Mouse (Mus musculus) retina, embryonic 14.5 days (tissue): Measurements from ENCODE around the gene Nsun7.
"Not testable (repeated sequence)": the region's sequence is repeated elsewhere in the genome, so short reads cannot be mapped to it uniquely, and the experiment has no call there.

Experiments
- DNase-seq: peaks from one replicate; pipeline ENCODE4 v3.0.0-alpha.2; 2015; ENCODE audit warnings: low spot score

Nsun7 gene

GRCm38 (mm10) chr5:66259756-66260448 is at the start of gene Nsun7:
Nsun7 (plus strand) TSS chr5:66259897.
- DNase-seq, result peak; percentile 77

- no peak for DNase-seq
Observed at GRCm38 (mm10) chr5:66214395-66214935, 45.2 kb upstream of the Nsun7 start.

- no peak for DNase-seq
Observed at GRCm38 (mm10) chr5:66215569-66216277, 44.0 kb upstream of the Nsun7 start.

- no peak for DNase-seq
Observed at GRCm38 (mm10) chr5:66219692-66220091, 40.0 kb upstream of the Nsun7 start.

- DNase-seq, result no peak
Observed at GRCm38 (mm10) chr5:66220620-66221019, 39.1 kb upstream of the Nsun7 start.

GRCm38 (mm10) chr5:66222916-66223315 is 36.8 kb upstream of the Nsun7 start:
- no peak for DNase-seq

- DNase-seq, result no peak
Observed at GRCm38 (mm10) chr5:66226526-66226925, 33.2 kb upstream of the Nsun7 start.

GRCm38 (mm10) chr5:66231660-66232269 is 27.9 kb upstream of the Nsun7 start:
- no peak for DNase-seq

GRCm38 (mm10) chr5:66232456-66232855 is 27.2 kb upstream of the Nsun7 start:
- DNase-seq, result no peak

GRCm38 (mm10) chr5:66241894-66242293 is 17.8 kb upstream of the Nsun7 start:
- DNase-seq, result no peak

- DNase-seq, result no peak
Observed at GRCm38 (mm10) chr5:66243467-66243866, 16.2 kb upstream of the Nsun7 start.

- peak; percentile 21 for DNase-seq
Observed at GRCm38 (mm10) chr5:66244043-66244660, 15.5 kb upstream of the Nsun7 start.

GRCm38 (mm10) chr5:66245958-66246497 is 13.7 kb upstream of the Nsun7 start:
- no peak for DNase-seq

GRCm38 (mm10) chr5:66253219-66253618 is 6.5 kb upstream of the Nsun7 start:
- no peak for DNase-seq

GRCm38 (mm10) chr5:66255044-66255443 is 4.7 kb upstream of the Nsun7 start:
- DNase-seq, result no peak

GRCm38 (mm10) chr5:66259000-66259399 is 697 bp upstream of the Nsun7 start:
- no peak for DNase-seq

- not testable (repeated sequence) for DNase-seq
Observed at GRCm38 (mm10) chr5:66259431-66259755, 304 bp upstream of the Nsun7 start.

- no peak for DNase-seq
Observed at GRCm38 (mm10) chr5:66262475-66262874, 2.8 kb downstream of the Nsun7 start.

GRCm38 (mm10) chr5:66263398-66263797 is 3.7 kb downstream of the Nsun7 start:
- peak; percentile 76 for DNase-seq

GRCm38 (mm10) chr5:66269616-66270015 is 9.9 kb downstream of the Nsun7 start:
- DNase-seq, result no peak

- DNase-seq, result peak; percentile 16
Observed at GRCm38 (mm10) chr5:66271141-66271540, 11.4 kb downstream of the Nsun7 start.

- DNase-seq, result peak; percentile 35
Observed at GRCm38 (mm10) chr5:66274417-66274816, 14.7 kb downstream of the Nsun7 start.
